Mouse (Mus musculus): ENCODE measurements around the gene Rpl23. TPM values are rescaled to one million over a fixed set of nuclear protein-coding genes. Genes with fewer than 3 reads are reported as not detected.
"Not testable (repeated sequence)": the region's sequence is repeated elsewhere in the genome, so short reads cannot be mapped to it uniquely, and the experiment has no call there.

The Rpl23 gene
- total RNA-seq, 2 experiments from 2014 or later = 1,416 to 1,765 TPM

DNA sequence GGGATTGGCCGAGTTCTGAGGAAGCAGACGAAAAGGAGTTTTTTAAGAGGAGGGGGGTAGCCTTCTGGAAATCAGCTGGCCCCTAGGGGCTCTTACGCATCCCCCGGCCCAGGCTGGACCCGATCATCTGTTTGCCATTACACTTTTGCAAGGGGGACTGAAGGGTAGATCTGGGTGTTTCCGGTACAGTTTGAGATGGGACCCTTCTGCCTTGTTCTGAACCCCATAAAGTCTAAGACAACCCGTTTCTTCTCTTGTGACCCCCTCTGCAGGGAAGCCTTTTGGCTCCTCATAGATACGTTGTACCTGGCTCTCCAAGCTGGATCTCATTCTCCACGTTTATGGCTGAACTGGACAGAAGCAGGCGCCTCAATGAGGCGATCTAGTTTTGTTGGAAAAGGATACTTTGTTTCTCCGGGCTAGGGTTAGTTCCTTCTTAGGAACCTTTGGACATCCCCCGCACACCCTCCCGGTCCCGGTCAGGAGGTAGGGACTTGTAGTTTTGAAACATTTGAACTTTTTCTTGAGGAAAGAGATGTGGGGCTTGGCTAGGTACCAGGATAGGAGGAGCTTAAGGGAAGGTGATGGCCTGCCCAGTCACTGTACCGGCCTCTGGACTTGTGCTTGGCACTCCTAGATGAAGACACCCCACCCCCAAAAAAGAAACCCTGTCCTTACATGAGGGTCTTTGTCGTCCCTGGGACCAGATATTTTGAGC, 18.6 kb upstream of the Rpl23 start:
- no peak for ATAC-seq (replicated peaks; ENCODE audit: poor library complexity)

DNA sequence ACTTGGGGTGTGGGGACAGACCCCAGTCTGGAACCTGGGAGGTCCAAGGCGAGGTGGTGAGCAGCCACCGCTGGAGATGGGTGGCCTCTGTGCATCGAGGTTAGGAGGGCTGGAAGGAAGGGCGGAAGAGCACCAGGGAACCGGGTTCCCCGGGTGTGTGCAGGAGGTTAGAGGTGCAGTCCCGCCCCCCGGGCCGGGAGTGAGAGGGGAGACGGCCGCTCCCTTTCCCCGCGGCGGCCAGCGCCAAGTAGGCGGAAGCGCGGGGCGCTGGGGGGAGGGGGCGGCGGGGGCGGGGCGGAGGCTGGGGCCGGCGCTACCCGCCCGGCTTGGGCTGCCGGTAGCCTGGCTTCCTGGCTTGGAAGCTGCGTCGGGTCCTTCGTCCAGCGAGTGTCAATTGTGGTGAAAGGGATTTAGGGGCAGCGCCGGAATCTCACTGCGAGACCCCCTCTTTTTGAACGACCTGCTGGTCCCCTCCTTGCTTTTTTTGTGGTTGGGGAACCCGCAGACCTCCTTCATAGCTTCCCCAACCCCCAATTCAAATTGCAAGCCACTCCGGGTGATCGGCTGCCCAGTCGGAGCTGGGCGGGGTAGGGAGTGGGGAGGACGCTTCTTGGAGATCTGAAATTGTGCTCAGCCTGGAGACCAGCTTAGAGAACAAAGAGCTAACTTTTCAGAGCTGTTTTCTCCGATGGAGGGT, 17.9 kb upstream of the Rpl23 start:
- peak; percentile 64 for ATAC-seq (replicated peaks; ENCODE audit: poor library complexity)

DNA sequence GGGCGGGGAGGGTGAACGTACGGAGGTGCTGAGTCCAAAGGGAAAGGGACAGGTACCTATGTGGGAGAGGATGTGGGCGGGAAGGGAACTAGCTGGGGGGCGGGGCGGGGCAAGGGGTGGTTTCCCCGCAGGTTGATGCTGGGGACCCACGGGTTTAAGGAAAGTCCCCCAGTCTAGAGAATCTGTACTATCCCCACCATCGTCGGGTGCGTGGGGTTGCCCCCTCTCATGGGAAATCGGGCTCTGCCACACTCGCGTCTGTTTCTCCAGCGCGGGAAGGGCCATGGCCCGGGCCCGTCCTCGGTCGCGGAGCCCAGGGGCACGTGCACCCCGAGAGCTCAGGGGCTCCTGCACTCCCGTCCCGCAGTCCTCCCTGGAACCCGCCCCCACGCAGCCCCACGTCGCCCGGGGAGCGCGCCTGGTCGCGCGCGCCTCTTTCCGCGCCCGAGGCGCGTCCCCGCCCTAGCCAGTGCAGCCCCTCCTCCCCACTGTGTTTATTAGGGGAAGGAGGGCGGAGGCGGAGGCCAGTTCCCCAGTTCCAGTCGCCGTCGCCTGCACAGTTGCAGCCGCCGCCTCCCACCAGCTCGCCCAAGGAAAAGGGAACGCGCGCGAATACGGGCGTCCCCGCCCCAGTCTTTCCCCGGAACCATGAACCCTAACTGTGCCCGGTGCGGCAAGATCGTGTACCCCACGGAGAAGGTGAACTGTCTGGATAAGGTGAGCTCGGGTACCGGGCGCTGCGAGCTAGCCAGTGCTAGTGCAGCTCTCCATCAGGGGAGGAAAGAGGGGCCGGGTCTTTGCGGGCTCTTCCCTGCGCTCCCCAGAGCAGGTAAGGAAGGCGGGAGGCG, 17.1 kb upstream of the Rpl23 start:
- ATAC-seq (replicated peaks; ENCODE audit: poor library complexity) = peak; percentile 58

DNA sequence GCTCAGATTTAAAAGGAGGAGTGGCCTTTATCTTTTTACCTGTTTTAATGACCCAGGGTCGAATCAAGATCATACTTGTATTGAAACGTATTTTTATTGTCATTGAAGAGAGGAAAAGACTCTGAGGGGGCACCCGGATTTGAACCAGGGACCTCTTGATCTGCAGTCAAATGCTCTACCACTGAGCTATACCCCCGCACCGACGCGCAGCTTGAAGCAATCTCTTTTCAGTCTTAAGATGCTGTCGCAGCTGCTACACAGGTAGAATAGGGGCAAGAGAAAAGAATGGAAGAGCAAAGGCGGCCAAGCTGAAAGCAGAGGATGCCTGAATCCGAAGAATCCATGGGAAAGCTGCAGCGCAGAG, 16.5 kb upstream of the Rpl23 start, which contains the start of gene Lasp1:
Lasp1 (plus strand) TSS at position 219 of the 364 bp plus-strand sequence.
- 0 out of 2 replicates have a peak, but pooled peaks have one; percentile 27 for ATAC-seq (replicated peaks; ENCODE audit: poor library complexity)

DNA sequence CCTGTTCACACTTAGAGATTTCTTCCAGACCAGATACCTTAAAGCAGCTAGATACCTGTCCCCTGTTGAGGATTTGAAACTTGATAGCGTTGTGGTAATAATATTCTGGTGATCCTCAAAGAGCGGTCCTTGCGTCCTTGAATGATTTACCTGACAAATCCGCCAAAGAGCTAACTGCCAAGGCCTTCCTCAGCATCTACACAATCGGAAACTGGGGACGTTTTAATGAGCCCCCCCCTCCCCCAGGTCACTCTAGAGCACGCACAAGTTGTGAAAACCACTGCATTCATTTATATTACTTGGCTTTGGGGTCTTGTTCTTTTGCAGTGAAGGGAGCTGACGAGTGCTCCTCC, 15.8 kb upstream of the Rpl23 start:
- ATAC-seq (replicated peaks; ENCODE audit: poor library complexity) = no peak

DNA sequence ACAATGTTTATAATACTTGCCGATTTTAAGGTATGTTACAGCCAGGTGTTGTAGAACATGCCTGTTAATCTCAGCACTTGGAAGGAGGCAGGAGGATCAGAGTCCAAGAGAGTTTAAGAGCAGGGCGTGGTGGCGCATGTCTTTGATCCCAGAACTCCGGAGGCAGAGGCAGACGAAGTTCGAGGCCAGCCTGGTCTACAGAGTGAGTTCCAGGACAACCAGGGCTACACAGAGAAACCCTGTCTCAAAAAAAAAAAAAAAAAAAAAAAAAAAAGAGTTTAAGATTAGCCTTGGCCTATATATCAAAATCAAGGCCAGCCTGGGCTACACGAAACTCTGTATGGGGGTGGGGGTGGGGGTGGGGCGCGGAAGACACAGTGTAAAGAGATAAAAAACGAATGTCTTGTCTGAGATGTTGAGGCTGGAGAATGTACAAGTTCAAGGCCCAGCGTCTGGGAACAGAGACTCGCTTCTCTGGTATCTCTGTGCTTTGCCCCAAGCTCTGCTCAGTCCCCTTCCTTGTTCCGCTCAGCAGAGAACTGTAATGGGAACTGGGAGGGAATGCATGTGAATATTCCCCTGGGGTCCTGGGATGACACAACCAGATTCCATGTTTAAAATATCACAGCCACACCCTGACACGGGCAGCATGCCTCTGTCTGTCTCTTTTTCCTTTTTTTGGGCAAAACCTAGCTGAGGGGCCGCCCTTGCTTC, 15.3 kb upstream of the Rpl23 start:
- no peak for ATAC-seq (replicated peaks; ENCODE audit: poor library complexity)

DNA sequence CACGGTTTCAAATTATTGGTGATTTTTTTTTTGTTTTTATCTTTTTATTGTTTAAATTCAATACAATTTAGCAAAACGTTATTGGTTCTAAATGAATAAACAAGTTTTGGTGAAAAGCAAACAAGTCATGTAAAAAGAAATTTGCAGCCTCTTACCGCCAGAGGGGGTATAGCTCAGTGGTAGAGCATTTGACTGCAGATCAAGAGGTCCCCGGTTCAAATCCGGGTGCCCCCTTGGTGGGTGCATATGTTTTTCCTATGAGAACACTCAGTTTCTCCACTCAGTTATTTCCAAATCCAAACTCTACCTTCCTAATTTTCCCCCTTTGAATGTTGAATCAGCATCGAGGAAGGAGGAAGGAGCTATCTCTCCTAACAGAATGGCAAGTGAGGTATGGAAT, 14.7 kb upstream of the Rpl23 start:
- peak; percentile 20; the same call in 1 of the 2 replicates for ATAC-seq (replicated peaks; ENCODE audit: poor library complexity)

DNA sequence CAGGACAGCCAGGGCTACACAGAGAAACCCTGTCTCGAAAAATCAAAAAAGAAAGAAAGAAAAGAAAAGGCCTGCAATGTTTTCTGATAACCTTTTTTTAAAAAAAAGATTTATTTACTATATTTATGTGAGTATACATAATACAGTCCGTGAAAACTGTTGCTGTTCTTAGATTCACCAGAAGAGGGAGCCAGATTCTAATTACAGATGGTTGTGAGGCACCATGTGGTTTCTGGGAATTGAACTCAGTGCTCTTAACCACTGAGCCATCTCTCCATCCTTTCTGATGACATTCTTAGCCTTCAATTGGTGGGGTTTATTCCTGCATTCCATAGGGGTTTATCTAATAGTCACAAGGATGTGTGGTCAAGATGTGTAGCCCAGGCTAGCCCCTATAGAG, 10.9 kb upstream of the Rpl23 start:
- ATAC-seq (replicated peaks; ENCODE audit: poor library complexity) = peak; percentile 79

DNA sequence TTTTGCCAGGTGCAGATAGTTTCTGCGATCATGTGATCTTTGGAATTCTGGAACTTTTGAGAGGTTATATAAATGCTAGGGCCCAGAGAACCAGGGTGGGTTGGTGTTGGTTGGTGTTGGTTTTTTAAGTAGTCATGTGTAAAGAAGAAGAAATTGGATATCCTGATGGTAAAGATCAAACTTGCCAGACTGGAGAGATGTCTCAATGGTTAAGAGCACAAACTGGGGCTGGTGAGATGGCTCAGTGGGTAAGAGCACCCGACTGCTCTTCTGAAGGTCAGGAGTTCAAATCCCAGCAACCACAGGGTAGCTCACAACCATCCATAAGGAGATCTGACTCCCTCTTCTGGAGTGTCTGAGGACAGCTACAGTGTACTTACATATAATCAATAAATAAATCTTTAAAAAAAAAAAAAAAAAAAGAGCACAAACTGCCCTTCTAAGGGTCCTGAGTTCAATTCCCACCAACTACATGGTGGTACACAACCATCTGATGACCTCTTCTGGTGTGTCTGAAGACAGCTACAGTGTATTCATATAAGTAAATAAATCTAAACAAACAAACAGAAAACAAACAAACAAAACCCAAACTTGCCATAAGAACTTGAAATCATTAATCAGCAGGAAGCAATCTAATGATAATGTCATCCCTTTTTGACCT, 8.7 kb upstream of the Rpl23 start:
- ATAC-seq (replicated peaks; ENCODE audit: poor library complexity) = not testable (repeated sequence)

DNA sequence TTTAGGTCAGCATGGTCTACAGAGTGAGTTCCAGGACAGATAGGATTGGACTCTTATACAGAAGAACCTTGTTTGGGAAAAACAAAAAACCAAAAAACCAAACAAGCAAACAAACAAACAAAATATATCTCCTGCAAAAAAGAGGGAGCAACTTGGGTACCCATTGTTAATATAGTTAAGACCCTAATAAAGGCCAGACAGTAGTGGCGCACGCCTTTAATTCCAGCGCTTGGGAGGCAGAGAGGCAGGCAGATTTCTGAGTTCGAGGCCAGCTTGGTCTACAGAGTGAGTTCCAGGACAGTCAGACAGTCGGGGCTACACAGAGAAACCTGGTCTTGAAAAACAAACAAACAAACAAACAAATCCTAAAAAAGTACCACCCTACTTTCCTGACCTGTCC, 7.5 kb upstream of the Rpl23 start:
- no peak for ATAC-seq (replicated peaks; ENCODE audit: poor library complexity)

DNA sequence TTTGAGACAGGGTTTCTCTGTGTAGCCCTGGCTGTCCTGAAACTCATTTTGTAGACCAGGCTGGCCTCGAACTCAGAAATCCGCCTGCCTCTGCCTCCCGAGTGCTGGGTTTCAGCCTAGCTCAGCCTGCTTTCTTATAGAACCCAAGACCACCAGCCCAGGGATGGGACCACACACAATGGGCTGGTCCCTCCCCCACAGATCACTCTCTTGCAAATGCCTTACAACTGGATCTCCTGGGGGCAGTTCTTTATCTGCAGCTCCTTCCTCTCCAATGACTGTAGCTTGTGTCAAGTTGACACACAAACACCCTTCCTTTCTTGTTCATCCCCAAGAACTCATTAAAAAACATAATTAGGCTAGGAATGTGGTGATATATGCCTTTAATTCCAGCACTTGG, 5.7 kb upstream of the Rpl23 start:
- ATAC-seq (replicated peaks; ENCODE audit: poor library complexity) = no peak

DNA sequence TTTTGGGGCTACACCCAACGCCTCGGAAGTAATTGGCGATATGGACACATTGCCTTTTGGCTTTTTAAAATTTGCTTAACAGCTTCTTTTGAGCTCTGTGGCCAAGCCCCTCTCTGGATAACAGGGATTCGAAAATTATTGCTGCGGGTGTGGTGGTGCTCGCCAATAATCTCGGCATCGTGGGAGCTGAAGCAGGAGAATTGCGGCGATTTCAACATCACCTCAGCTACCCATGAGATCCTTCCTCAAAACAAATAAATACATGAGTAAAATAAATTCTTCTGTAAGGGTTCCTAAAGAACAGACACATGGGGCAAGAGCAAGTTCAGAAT, 293 bp upstream of the Rpl23 start:
- no peak for ATAC-seq (replicated peaks; ENCODE audit: poor library complexity)

DNA sequence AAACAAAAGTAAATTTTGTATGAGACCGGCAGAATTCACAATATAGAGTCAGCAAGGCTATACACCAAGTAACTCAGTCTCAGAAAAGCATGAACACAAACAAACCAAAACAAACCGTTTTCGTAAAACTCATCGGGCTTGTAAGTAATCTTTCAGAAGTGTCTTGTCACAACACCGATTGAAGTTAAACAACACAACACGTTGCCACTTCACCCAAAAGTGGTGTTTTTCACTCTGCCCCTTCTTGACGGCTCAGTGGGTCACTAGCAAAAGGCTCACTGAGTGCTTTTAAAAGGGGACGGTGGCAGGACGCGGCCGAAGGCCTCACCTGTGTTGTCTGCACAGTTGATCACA, 782 bp downstream of the Rpl23 start:
- ATAC-seq (replicated peaks; ENCODE audit: poor library complexity) = no peak

DNA sequence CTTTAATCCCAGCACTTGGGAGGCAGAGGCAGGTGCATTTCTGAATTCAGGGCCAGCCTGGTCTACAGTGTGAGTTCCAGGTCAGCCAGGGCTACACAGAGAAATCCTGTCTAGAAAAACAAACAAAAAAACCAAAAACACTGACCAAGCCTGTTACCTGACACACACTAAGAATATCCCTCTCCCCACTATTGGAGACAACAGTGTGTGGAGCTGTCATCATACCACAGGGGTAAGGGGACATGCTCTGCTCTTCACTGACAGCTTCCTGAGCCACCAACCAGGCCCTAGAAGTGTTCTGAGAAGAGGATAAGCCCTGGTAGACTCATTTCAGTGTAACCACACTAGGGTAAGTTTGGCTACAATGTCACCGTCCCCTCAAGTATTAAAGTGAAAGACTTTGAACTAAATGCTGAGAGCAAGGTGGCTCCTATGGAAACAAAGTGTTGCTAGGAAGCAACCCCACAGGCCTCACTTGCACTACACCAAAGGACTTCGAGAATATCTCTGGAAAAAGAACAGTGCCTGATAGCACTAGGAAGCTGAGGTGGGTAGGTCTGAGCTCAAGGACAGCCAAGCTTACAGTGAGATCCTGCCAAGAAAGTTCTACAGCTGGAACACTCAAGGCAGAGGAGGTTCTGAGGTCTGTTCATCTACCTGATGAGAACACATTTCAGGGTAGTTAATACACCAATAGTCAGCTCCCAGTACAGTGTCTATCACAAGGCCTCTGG, 2.1 kb downstream of the Rpl23 start:
- ATAC-seq (replicated peaks; ENCODE audit: poor library complexity) = no peak

DNA sequence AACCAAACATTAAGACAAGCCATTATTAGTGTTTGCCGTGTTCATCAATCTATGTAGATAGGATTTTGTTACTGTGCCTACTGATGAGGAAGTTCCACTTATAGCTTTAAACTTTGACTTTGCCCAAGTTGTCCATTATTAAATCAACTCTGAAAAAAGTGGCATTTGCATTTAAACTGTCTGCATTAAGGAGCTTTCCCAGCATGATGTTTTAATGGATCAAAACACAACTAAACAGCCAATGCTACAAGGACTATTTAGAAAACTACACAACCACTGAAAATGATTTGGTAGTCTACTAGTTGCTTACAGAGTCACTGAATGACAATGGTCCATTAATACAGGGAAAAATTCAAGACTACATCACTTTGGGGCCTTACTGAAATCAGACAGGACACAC, 3.3 kb downstream of the Rpl23 start:
- ATAC-seq (replicated peaks; ENCODE audit: poor library complexity) = no peak

DNA sequence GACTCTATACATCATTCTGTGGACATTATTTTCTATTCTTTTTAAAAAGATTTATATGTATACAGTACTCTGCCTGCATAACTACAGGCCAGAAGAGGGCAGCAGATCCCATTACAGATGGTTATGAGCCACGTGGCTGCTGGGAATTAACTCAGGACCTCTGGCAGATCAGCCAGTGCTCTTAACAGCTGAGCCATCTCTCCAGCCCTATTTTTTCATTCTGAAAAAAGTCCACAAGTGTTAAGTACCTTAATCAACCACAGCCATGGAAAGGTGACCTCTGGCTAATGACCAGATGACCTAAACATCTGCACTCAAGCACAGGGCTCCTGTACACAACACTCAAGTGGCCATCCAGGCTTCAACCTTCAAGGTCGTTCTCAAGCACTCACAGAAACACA, 5.1 kb downstream of the Rpl23 start:
- peak; percentile 35; the same call in 1 of the 2 replicates for ATAC-seq (replicated peaks; ENCODE audit: poor library complexity)

DNA sequence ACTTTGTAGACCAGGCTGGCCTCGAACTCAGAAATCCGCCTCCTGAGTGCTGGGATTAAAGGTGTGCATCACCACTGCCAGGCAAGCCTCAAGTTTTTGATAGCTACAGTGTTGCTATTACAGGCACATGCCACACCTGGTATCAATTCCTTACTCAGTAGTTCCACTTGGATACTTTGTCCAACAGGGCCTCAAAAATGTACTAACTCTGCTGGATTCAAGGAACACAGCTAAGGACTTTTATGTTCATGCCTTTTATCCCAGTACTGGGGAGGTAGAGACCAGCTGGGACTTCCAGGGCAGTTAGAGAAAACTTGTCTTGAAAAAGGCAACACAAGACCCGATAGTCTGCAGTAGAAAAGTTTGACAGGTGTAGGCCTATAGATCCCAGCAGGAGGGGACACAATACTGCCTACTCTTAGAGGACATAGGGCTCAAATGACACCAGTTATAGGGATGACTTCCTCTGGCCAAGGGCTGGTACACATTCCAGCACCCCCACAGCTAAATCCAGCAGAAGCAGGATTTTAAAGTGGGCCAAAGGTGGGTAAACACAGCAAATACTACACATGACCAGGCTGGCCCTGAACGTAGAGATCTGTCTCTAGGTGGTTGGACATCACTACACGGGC, 5.6 kb downstream of the Rpl23 start:
- peak; percentile 11; the same call in 1 of the 2 replicates for ATAC-seq (replicated peaks; ENCODE audit: poor library complexity)

DNA sequence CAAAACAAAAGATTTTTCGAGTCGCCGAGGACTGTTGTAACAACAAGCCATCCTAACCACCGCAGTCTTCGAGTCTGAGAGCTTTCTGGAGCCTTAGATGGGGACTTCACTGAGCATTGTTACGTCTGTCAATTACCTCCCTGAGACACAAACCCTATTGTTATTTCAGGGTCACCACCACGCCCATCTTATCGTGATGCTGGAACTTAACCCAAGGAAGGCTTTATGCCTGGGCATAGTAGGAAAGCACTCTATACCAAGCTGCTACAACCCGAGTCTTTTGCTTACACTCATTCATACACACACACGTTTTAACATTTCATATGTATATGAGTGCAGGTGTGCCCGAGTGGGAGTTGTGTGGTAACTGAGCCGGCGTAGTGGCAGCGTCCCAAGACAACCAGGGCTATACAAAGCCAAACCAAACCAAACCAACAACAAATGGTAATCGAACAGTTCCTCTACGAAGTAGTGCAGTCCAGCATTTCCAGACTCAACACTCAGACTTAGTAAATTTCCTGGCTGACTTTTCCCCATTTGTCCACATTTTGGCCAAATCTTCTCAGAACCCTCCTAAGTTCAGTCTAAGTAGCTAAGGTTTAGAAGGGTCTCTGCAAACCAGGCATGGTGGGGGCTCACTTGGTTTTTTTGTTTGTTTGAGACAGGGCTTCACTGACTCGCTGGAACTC, 6.3 kb downstream of the Rpl23 start, which contains the start of gene 1700001P01Rik:
1700001P01Rik (minus strand) TSS at position 111 of the 689 bp plus-strand sequence.
- ATAC-seq (replicated peaks; ENCODE audit: poor library complexity) = peak; percentile 14; the same call in 1 of the 2 replicates

DNA sequence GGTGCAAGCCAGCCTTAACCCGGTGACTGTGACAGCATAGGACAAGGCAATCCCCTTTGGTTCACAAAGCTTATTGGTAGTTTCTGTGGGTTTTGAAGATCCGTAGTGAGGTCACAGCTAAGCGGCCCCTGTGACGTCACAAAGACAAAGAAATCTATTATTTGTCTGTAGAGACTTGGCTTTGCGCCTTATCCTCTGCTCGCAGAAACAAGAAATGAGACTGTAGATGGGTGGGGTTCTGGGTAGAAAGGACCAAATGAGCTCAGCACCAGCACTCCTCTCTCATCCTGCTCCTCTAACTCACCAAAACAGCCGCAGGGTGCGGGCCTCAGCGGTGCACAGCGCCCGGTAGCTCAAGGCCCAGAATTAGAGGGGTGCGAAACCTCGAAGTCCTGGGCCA, 7.1 kb downstream of the Rpl23 start:
- ATAC-seq (replicated peaks; ENCODE audit: poor library complexity) = peak; percentile 13; the same call in 1 of the 2 replicates
